Comparison of ENCODE assay signal across 8 mouse cellular contexts in the genomic region with DNA sequence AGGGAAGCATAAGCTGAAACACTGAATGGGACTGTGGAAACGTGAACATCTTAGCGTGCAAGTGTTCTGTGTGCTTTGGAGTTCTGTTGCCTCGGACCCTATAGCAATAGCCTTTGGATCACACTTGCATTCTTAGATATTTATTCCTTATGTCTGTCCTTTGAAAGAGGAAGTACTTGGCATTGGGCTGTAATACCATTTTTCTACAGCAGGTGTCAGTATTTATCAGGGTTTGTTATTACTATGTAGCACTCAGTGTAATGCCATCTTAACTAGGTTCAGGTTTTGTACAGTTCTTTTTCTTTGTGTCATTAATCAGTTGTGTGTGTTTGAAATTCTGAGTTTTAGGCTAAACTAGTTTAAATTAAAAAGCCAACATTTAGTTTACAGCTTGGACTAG. TPM values are rescaled to one million over a fixed set of nuclear protein-coding genes. Genes with fewer than 3 reads are reported as not detected.
A peak's percentile ranks its signal among the peaks of the same experiment; 100 is the strongest.
DNase-seq lines count a peak whose midpoint lies in the region; ATAC-seq and TF ChIP-seq lines count a peak whose summit lies in the region.

No protein-coding gene starts in this region.

- 66% methylated on average over 3 of the region's 3 CpGs for WGBS in forebrain, embryonic 15.5 days
- 51% methylated on average over 3 of the region's 3 CpGs for WGBS in forebrain, embryonic 12.5 days
- 46% methylated on average over 3 of the region's 3 CpGs for WGBS in limb, embryonic 14.5 days
- WGBS in limb, embryonic 10.5 days, result 69% methylated on average over 3 of the region's 3 CpGs

- no peaks in the 10 kb centered on the region for H3K27me3 ChIP-seq in forebrain, embryonic 15.5 days
- no peaks in the 10 kb centered on the region for H3K27me3 ChIP-seq in forebrain, embryonic 12.5 days
- no peaks in the 10 kb centered on the region for H3K27me3 ChIP-seq in limb, embryonic 14.5 days (ENCODE audit: control insufficient read depth, insufficient read depth, low read length)
- H3K27me3 ChIP-seq in limb, embryonic 10.5 days (ENCODE audit: low read depth, poor library complexity, severe bottlenecking), result no peaks in the 10 kb centered on the region

- no peak overlapping the region for H3K9ac ChIP-seq in forebrain, embryonic 15.5 days (replicated peaks)
- H3K9ac ChIP-seq in forebrain, embryonic 12.5 days, result no peak overlapping the region
- no peak overlapping the region for H3K9ac ChIP-seq in limb, embryonic 14.5 days (ENCODE audit: low read depth, low read length, severe bottlenecking)

- peak; percentile 66; the same call in 1 of the 2 replicates for ATAC-seq in forebrain, embryonic 15.5 days (replicated peaks)
- no peak for ATAC-seq in forebrain, embryonic 12.5 days (ENCODE audit: low FRiP score)
- no peak for ATAC-seq in limb, embryonic 14.5 days (ENCODE audit: low FRiP score, low read depth)
- ATAC-seq in inflammation-experienced regulatory T-cells, adult 6 months, result peak; percentile 80

- H3K9me3 ChIP-seq in forebrain, embryonic 15.5 days, result no peaks in the 10 kb centered on the region
- H3K9me3 ChIP-seq in forebrain, embryonic 12.5 days, result no peaks in the 10 kb centered on the region
- no peaks in the 10 kb centered on the region for H3K9me3 ChIP-seq in limb, embryonic 14.5 days (ENCODE audit: control insufficient read depth, low read length)
- H3K9me3 ChIP-seq in limb, embryonic 10.5 days (replicated peaks), result no peaks in the 10 kb centered on the region

- TF ChIP-seq POLR2A in limb, embryonic 14.5 days (IDR thresholded peaks at IDR 0.05; ENCODE audit: borderline replicate concordance, extremely low read depth, insufficient read depth, insufficient read length), result no peak

- H3K4me3 ChIP-seq in forebrain, embryonic 15.5 days, result no peak overlapping the region
- H3K4me3 ChIP-seq in forebrain, embryonic 12.5 days (replicated peaks), result no peak overlapping the region
- no peak overlapping the region for H3K4me3 ChIP-seq in limb, embryonic 14.5 days (replicated peaks; ENCODE audit: low read length)
- H3K4me3 ChIP-seq in limb, embryonic 10.5 days, result no peak overlapping the region

- H3K36me3 ChIP-seq in forebrain, embryonic 15.5 days, result no peaks in the 10 kb centered on the region
- peaks cover 4% of the 10 kb centered on the region; the same call in 1 of the 2 replicates for H3K36me3 ChIP-seq in forebrain, embryonic 12.5 days (replicated peaks)
- H3K36me3 ChIP-seq in limb, embryonic 14.5 days (ENCODE audit: control insufficient read depth, insufficient read depth, low read length), result peaks cover 6% of the 10 kb centered on the region; the same call in 1 of the 2 replicates
- H3K36me3 ChIP-seq in limb, embryonic 10.5 days, result peaks cover 39% of the 10 kb centered on the region

- H3K4me1 ChIP-seq in forebrain, embryonic 15.5 days, result no peaks in the 10 kb centered on the region
- H3K4me1 ChIP-seq in forebrain, embryonic 12.5 days, result no peaks in the 10 kb centered on the region
- H3K4me1 ChIP-seq in limb, embryonic 14.5 days (ENCODE audit: control insufficient read depth, insufficient read depth, low read length), result no peaks in the 10 kb centered on the region
- no peaks in the 10 kb centered on the region for H3K4me1 ChIP-seq in limb, embryonic 10.5 days

- H3K4me2 ChIP-seq in forebrain, embryonic 15.5 days (replicated peaks), result no peak overlapping the region
- no peak overlapping the region for H3K4me2 ChIP-seq in forebrain, embryonic 12.5 days
- no peak overlapping the region for H3K4me2 ChIP-seq in limb, embryonic 14.5 days (replicated peaks; ENCODE audit: low read depth, low read length, severe bottlenecking)

- DNase-seq in limb, embryonic 14.5 days (ENCODE audit: low spot score), result peak; percentile 84
- DNase-seq in limb, embryonic 10.5 days (ENCODE audit: low spot score), result no peak
- peak; percentile 29 for DNase-seq in T-cell, adult 2 months (ENCODE audit: low spot score)
- DNase-seq in ovary, adult 18-20 months (ENCODE audit: low spot score), result no peak
- DNase-seq in frontal cortex, postnatal 36 days (ENCODE audit: low spot score in 2 of 2), result no peak

- no peak overlapping the region for H3K27ac ChIP-seq in forebrain, embryonic 15.5 days (replicated peaks)
- H3K27ac ChIP-seq in forebrain, embryonic 12.5 days, result no peak overlapping the region
- H3K27ac ChIP-seq in limb, embryonic 14.5 days (replicated peaks; ENCODE audit: low read depth, low read length), result no peak overlapping the region
- no peak overlapping the region for H3K27ac ChIP-seq in limb, embryonic 10.5 days

RNA-seq across cellular contexts. Expression of a gene that starts 18.1 kb away (rescaled TPM):
- polyA plus RNA-seq in forebrain, embryonic 15.5 days (2015; fragmentation: Nextera tagmentation; extraction: Ambion mirVana), result 85.4 and 86.5 TPM in 2 replicates
- 64.4 and 68.6 TPM in 2 replicates for polyA plus RNA-seq in forebrain, embryonic 12.5 days (2016; fragmentation: Nextera tagmentation; extraction: Ambion mirVana)
- 45.3 and 60.9 TPM in 2 replicates for polyA plus RNA-seq in limb, embryonic 14.5 days (2012; rRNA removed)
- polyA plus RNA-seq in limb, embryonic 14.5 days (2014; fragmentation: Nextera tagmentation; extraction: Ambion mirVana), result 120 and 140 TPM in 2 replicates
- polyA plus RNA-seq in limb, embryonic 10.5 days (2016; fragmentation: Nextera tagmentation; extraction: Ambion mirVana), result 103 and 139 TPM in 2 replicates
- 100 to 1,000 TPM; 252 to 379 (median 281) TPM for polyA plus RNA-seq in inflammation-experienced regulatory T-cells, adult 6 months (2017; shearing (Covaris generic))

Comparison
In these comparisons a context has a peak if more than half of its experiments do, and no peak if none do; other contexts are left out.
1. ATAC-seq: peak in forebrain, embryonic 15.5 days (single experiment) and inflammation-experienced regulatory T-cells, adult 6 months (single experiment); none in forebrain, embryonic 12.5 days (single experiment) and limb, embryonic 14.5 days (single experiment).
2. DNase-seq: peak in limb, embryonic 14.5 days (single experiment) and T-cell, adult 2 months (single experiment); none in limb, embryonic 10.5 days (single experiment), ovary, adult 18-20 months (single experiment) and frontal cortex, postnatal 36 days (0 of 2).